Mouse (Mus musculus): ENCODE measurements around the gene 9530077C05Rik.
A peak's percentile ranks its signal among the peaks of the same experiment; 100 is the strongest.

Gene 9530077C05Rik

GRCm38 (mm10) chr9:22455041-22455440, 43.7 kb downstream of the 9530077C05Rik start:
- DNase-seq (ENCODE audit: low read depth, low spot score): no peak

DNA sequence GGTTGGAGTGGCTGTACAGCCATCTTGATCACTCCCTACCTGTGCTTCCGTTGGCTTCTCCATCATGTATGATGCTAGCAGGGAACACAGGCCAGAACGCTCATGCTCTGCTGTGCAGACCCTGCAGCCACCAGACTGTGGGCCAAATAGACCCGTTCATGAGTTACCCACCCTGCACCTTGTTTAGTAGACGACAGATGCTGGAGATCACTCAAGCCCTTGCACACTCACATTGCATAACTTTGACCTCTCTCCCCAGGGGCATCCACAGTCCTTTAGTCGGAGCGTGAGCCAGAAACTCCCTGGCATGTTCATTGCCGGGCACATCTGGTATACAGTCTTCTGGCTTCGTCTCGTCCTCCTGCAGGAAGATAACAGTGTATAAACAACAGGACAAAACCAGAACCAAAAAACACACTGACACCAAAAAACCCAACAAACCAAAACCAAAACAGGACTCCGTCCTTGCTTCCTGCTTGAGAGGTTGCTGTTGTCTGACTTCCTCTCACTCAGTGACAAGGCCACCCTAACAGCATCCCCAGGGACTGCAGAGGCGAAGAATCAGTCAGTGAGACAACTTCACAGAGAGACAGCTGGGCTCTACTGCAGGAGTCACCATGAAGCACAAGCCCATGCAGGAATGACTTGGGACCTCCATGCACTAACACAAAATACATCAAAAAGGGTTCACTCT, 46.0 kb downstream of the 9530077C05Rik start:
- no peak for DNase-seq (ENCODE audit: low read depth, low spot score)

- DNase-seq (ENCODE audit: low read depth, low spot score): no peak
These were observed 50.6 kb downstream of the 9530077C05Rik start for GRCm38 (mm10) chr9:22461946-22462345.

DNA sequence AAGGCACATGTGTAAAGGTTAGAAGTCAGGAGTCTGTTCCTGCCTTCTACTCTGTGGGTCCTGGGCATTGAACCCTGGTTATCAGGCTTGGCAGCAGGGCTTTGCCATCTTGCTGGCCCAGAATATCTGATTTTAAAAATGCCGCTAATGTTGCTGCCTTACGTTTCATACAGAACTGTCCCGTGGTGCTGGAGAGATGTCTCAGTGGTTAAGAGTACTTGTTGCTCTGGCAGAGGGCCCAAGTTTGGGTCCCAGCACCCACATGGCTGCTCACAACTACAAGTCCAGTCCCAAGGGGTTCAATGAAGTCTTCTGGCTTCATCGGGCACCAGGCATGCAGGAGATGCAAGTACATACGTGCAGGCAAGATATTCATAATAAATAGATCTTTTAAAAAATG, 54.9 kb downstream of the 9530077C05Rik start:
- DNase-seq (ENCODE audit: low read depth, low spot score): no peak

DNA sequence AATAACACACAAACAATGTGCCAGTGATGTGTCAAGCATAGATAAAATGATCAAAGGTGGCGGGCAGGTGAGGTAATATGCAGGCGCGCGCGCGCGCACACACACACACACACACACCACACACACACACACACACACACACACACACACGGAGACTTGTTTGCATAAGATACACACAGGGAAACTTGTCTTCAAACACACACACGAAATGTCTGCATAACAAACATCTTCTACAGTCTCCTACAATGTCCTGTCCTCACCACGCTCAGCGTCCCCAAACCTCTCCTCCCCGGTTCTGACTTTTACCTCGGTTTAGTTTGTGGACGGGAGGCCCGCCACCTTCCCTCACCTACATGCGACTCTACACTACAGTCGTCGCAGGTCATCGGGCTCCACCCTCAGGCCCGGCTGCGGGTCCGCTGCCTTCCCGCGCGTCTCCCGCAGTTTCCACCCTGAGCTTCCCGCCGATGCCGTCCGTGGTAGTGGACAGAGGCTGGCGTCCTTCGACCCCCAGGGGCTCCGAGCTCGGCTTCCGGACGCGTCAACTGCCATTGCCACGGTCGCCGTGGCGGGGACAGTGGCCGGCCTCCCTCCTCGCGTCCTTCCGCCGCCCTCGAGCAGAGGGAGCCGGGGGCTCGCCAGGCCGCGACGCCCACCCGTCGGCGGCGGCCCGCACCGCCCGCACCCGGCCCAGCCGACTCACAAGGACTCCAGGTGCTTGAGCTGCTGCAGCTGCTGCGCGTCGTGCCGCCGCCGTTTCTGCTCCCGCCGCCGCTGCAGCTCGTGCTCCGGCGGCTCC, 56.3 kb downstream of the 9530077C05Rik start:
- DNase-seq (ENCODE audit: low read depth, low spot score): peak; percentile 29

DNA sequence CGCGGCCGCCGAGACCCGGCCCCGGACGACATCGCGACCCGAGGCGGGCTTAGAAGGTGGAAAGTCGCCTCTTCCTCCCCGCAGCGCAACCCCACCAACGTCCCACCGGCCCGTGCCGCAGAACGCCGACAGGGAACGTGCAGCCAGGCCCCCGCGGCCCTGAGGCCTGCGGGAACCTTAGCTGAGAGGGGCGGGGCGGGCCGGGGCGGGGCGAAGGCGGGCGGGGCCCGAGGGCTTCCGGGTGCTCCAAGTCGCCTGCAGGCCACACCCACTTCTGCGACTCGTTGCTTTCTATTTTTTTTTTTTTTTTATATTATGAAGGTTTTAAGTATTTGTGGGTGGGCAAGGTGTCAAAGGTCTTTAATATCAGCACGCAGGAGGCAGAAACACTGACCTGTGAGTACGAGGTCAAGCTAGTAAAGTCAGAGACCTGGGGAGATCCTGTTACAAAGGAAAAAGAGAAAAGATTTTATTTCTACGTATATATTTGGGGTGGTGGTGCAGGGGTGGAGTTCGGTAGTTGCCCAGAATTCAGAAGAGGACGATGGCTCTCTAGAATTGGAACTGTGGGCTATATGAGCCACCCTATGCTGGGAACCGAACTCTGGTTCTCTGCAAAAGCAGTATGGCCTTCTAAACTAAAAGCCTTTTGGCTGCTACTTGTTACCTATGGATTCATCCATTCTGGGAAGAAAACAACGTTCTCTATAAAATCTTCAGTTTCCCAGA, 57.0 kb downstream of the 9530077C05Rik start:
- DNase-seq (ENCODE audit: low read depth, low spot score): peak; percentile 70

- DNase-seq (ENCODE audit: low read depth, low spot score): no peak
These were observed 57.6 kb downstream of the 9530077C05Rik start for GRCm38 (mm10) chr9:22468899-22469259.

- no peak for DNase-seq (ENCODE audit: low read depth, low spot score)
These were observed 58.3 kb downstream of the 9530077C05Rik start, which contains the start of gene Rp9 for GRCm38 (mm10) chr9:22469643-22470042. Gene Rp9 (minus strand): TSS chr9:22469743.

GRCm38 (mm10) chr9:22475424-22475868, 64.1 kb downstream of the 9530077C05Rik start, which contains the start of gene Bbs9:
Gene Bbs9 (plus strand): TSS chr9:22475715.
- peak; percentile 99 for DNase-seq (ENCODE audit: low read depth, low spot score)

DNA sequence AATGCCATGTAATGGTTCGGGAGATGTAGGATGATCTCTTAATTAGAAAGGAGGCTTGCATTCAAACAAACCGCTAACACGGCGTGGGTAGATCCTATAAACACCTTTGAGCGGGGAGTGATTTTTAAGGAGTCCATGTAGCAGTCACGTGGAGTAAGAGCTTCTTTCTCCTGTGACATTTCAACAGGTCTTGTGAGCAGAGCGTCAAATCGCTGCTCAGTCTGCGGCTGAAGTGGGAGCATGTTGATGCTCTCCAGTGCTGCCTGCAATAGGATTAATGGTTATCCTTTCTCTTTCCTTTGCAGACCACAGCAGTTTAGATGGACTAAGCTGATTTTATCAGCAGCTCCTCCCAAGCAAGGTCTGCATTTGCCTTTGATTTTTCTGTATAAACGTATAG, 65.0 kb downstream of the 9530077C05Rik start:
- peak; percentile 16 for DNase-seq (ENCODE audit: low read depth, low spot score)

DNA sequence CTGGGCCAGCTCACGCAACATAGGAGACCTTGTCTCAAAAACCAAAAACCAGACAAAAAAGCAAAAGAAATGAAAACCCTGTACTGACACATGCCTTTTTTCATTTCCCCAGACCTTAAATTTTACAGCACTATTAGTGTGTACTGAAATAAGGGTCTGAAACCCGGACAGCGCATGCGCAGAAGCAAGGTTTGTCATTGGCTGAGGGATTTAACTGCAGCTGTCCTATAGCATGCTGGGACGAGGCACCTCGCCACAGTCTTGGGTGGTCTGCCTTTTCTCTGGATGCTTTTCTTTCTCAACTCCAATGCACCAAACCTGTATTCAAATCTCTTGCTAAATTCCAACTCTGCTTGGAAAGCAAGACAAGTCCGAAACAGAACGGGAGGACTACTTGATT, 67.6 kb downstream of the 9530077C05Rik start:
- DNase-seq (ENCODE audit: low read depth, low spot score): peak; percentile 53

- DNase-seq (ENCODE audit: low read depth, low spot score): no peak
These were observed 72.7 kb downstream of the 9530077C05Rik start for GRCm38 (mm10) chr9:22483866-22484561.

- no peak for DNase-seq (ENCODE audit: low read depth, low spot score)
These were observed 73.4 kb downstream of the 9530077C05Rik start for GRCm38 (mm10) chr9:22484562-22485308.

DNA sequence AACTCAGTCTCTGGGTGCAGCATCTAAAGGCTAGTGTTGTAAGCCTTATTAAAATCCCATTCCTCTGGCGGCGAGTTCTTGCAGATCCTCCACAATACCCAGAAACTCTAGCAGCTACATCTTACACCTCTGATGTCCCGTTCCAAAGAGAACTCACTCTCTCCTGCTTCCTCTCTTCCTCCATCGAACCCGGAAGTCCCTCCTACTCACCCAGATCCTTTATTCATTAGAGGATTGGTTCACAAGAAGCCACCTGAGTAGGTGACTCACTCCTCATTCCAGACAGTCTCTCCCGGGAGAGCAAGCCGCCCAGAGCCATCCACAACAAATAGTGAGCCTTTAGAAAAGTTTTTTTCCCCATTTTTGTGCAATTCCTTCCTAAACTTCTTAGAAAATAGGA, 74.9 kb downstream of the 9530077C05Rik start:
- DNase-seq (ENCODE audit: low read depth, low spot score): peak; percentile 49

- DNase-seq (ENCODE audit: low read depth, low spot score): no peak
These were observed 77.7 kb downstream of the 9530077C05Rik start for GRCm38 (mm10) chr9:22488963-22489362.
